Mouse (Mus musculus): ENCODE measurements around the gene Gna15.

Gene Gna15

GRCm38 (mm10) chr10:81524051-81524605 is at the start of gene Gna15:
Gna15 (minus strand) TSS chr10:81524225.
- no peak for DNase-seq (ENCODE audit: low spot score in 2 of 2)

GRCm38 (mm10) chr10:81572975-81573374 is 49.0 kb upstream of the Gna15 start:
- no peak for DNase-seq (ENCODE audit: low spot score in 2 of 2)

GRCm38 (mm10) chr10:81572133-81572671 is 48.2 kb upstream of the Gna15 start:
- no peak for DNase-seq (ENCODE audit: low spot score in 2 of 2)

GRCm38 (mm10) chr10:81571501-81571876 is 47.5 kb upstream of the Gna15 start:
- DNase-seq (ENCODE audit: low spot score in 2 of 2): peak; percentile 99

GRCm38 (mm10) chr10:81570831-81571500 is 46.9 kb upstream of the Gna15 start:
- peak; percentile 89 to 93 for DNase-seq (ENCODE audit: low spot score in 2 of 2)

- no peak for DNase-seq (ENCODE audit: low spot score in 2 of 2)
Observed at GRCm38 (mm10) chr10:81570238-81570800, 46.3 kb upstream of the Gna15 start.

DNA sequence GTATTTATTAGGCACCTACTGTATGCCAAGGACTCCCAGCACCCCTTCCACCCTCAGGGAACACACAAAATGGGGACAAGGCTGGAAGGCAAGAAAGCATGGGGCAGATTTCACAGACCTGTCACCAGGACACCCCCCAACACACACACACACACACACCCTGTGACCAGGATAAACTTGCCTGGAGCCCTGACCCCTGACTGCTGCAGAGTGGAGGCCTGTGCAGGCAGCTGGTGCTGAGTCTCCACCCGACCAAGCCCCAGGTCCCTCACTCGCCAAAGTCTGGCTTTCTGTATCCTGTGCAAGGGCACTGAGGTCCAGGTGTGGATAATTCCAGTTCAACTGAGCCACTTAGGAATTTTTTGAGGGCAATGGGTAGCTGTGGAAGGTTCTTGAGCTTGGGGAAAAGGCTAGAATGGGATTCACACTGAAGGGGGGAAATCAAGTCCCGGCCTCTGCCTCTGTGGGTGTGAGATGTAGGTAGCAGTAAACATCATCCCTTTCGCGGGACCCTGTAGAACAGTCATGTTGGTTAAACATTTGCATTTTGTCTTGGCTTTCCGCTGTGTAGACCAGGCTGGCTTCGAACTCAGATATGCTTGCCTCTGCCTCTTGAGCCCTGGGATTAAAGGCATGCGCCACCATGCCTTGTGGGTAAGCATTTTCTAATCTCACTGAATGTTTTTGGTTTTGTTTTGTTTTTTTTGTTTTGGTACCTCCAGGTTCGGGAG is 45.6 kb upstream of the Gna15 start:
- DNase-seq (ENCODE audit: low spot score in 2 of 2): no peak

GRCm38 (mm10) chr10:81568381-81569191 is 44.6 kb upstream of the Gna15 start:
- DNase-seq (ENCODE audit: low spot score in 2 of 2): no peak

GRCm38 (mm10) chr10:81565257-81566228 is 41.5 kb upstream of the Gna15 start:
- no peak for DNase-seq (ENCODE audit: low spot score in 2 of 2)

- DNase-seq (ENCODE audit: low spot score in 2 of 2): no peak
Observed at GRCm38 (mm10) chr10:81564734-81565133, 40.7 kb upstream of the Gna15 start.

DNA sequence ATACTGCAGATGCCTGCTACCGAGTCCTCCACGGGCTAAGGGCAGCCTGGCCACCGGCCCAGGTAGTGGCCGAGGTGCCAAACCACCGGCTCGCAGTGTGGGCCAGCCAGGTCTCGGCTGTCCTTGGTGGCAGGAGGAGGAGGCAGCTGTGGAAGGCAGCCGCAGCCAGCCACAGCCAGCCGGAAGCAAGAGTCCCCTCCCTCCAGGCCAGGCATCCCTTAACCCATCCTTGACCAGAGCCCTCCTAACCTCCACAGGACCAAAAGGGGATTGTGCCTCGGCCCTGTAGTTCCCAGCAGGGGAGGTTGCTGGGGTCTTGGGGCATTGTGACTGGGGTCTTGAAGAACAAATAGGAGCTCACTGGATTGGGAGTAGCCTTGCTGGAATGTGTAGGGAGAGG is 40.2 kb upstream of the Gna15 start:
- no peak for DNase-seq (ENCODE audit: low spot score in 2 of 2)

DNA sequence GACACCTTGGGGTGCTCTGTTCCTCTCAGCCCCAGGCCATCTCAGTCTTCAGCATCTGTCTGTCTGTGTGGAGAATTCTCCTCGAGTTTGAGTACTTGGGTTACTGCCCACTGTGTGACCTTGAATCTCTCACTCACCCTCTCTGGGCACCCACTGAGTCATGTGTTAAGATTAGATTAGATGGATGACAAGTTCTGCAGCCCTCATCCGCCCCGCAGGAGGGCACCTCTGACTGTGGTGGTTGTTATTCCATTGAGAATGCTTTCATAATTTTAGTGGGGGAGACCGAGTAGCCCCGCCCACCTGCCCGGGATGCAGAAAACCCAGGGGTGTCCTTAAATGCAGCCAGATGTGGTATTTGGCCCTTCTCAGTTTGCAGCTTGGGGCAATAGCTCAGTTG is 39.5 kb upstream of the Gna15 start:
- no peak for DNase-seq (ENCODE audit: low spot score in 2 of 2)

DNA sequence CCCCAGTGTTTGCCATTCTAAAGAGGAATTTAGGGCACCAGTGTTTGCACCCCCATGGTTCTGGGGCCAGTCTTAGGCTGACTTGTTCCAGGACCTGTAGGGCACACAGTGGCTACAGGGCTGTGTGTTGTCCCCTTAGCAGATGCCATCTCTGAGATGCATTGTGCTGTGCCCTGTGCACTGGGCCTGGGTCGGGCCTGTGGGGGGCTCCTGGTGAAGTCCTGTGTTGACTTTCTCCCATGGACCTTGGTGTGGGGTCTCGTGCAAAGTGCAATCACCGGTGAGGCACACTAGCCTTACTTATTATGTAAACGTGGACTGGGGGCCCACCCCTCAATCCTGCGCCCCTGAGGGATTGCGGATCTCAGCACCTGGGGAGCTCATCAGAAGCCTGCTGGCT is 38.4 kb upstream of the Gna15 start:
- no peak for DNase-seq (ENCODE audit: low spot score in 2 of 2)

GRCm38 (mm10) chr10:81560719-81561459 is 36.9 kb upstream of the Gna15 start:
- no peak for DNase-seq (ENCODE audit: low spot score in 2 of 2)

DNA sequence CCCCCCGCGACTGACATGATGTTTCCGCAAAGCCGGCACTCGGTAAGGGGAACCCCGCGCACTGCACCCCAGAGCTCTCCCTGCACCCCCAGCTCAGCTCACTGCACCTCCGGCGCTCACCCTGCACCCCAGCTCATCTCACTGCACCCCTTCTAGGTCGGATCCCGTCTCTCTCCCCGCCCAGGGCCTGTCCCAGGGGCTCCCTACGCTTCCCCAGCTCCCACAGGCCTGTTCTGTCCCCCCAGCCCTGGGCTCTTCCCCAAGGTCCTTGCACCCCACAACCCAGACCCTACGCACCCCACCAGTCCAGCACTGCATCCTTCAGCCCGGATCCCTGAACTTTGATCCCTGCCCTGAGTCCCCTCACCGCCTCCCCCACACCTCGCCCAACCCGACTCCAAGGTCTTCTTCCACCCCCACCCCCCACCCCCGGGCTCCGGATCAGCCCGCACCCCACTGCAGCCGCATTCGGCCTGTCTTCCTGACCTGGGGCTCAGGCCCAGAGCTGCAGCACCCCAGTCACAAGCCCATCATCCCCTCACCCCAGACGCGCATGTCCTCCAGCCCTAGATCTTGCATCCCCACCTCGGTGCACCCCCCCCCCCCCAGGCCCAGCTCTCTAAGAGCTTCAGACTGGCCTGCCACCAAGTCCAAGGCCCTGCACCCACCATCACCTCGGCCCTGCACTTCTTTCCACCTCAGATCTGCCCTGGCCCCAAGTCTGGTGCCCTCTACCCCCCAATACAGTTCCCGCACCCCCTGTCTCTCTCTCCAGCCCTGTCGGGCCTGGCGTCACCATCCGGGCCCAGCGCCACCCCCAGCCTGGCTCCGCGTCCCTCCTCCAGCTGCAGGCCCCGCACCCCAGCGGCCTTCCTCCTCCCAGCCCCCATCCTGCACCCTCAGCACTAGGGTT is 35.9 kb upstream of the Gna15 start:
- DNase-seq (ENCODE audit: low spot score in 2 of 2): no peak

- DNase-seq (ENCODE audit: low spot score in 2 of 2): peak in 1 of 2 experiments; percentile 61
Observed at GRCm38 (mm10) chr10:81559163-81559626, 35.2 kb upstream of the Gna15 start, which contains the start of gene Aes. Aes (plus strand) TSS chr10:81559488.

- no peak for DNase-seq (ENCODE audit: low spot score in 2 of 2)
Observed at GRCm38 (mm10) chr10:81557491-81557890, 33.5 kb upstream of the Gna15 start.

DNA sequence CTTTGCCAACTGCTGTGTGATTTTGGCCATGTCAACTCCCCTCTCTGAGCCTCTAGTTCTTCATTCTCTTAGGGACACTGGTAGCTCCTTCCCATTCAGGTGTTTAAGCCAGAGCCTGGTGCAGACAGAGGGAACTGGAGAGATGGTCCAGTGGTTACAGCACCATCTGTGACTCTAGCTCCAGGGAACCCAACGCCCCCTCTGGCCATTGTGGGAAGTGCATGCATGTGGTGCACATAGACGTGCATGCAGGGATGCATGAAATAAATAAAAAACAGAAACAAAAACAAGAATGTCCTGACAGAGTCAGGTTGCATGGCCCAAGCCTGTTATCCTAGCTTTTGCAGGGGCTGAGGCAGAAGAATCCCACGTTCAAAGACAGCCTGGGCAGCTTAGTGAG is 32.3 kb upstream of the Gna15 start:
- DNase-seq (ENCODE audit: low spot score in 2 of 2): no peak

All from frontal cortex, postnatal 14 days (tissue).